Mouse (Mus musculus): Measurements from ENCODE around the gene Wdtc1. TPM values are rescaled to one million over a fixed set of nuclear protein-coding genes. Genes with fewer than 3 reads are reported as not detected.

The Wdtc1 gene
- 18.8 and 21.3 TPM in 2 replicates for polyA plus RNA-seq (2015; fragmentation: Nextera tagmentation; extraction: Ambion mirVana)

- Histone ChIP-seq H3K36me3 (ENCODE audit: control insufficient read depth, insufficient read depth, low read length) (no peaks in the 10 kb centered on the region), H3K27ac (ENCODE audit: low read depth, low read length) (no peak within 1 kb of the TSS), H3K4me2 (ENCODE audit: low read length) (no peak within 1 kb of the TSS), H3K4me3 (ENCODE audit: low read length) (no peak within 1 kb of the TSS), H3K9ac (ENCODE audit: low read depth, low read length) (no peak within 1 kb of the TSS), H3K27me3 (replicated peaks; ENCODE audit: control insufficient read depth, insufficient read depth, low read length) (no peaks in the 10 kb centered on the region), H3K4me1 (ENCODE audit: control insufficient read depth, insufficient read depth, low read depth, low read length) (no peaks in the 10 kb centered on the region), H3K9me3 (ENCODE audit: control insufficient read depth, low read length) (no peaks in the 10 kb centered on the region)
- 89% methylated on average over 23 of the region's 23 CpGs for WGBS
- no peak; the same call in 1 of the 2 replicates for ATAC-seq
Observed at GRCm38 (mm10) chr4:133353367-133354365, at the start of gene Wdtc1. Wdtc1 (minus strand) TSS chr4:133353481.

- no peak for ATAC-seq
- 64% methylated on average over 13 of the region's 13 CpGs for WGBS
- Histone ChIP-seq H3K27ac (ENCODE audit: low read depth, low read length) (no peak overlapping the region), H3K9me3 (ENCODE audit: control insufficient read depth, low read length) (no peaks in the 10 kb centered on the region), H3K4me1 (ENCODE audit: control insufficient read depth, insufficient read depth, low read depth, low read length) (no peaks in the 10 kb centered on the region; the same call in none of the 2 replicates), H3K4me3 (ENCODE audit: low read length) (no peak overlapping the region), H3K9ac (ENCODE audit: low read depth, low read length) (no peak overlapping the region), H3K36me3 (ENCODE audit: control insufficient read depth, insufficient read depth, low read length) (no peaks in the 10 kb centered on the region), H3K4me2 (ENCODE audit: low read length) (no peak overlapping the region), H3K27me3 (replicated peaks; ENCODE audit: control insufficient read depth, insufficient read depth, low read length) (no peaks in the 10 kb centered on the region)
Observed at GRCm38 (mm10) chr4:133402011-133402410, 48.7 kb upstream of the Wdtc1 start.

GRCm38 (mm10) chr4:133400098-133400497 lies 46.8 kb upstream of the Wdtc1 start:
- H3K4me1 ChIP-seq (ENCODE audit: control insufficient read depth, insufficient read depth, low read depth, low read length) = peaks cover 6% of the 10 kb centered on the region
- 77% methylated on average over 7 of the region's 7 CpGs for WGBS

GRCm38 (mm10) chr4:133399509-133399908 lies 46.2 kb upstream of the Wdtc1 start:
- Histone ChIP-seq H3K36me3 (ENCODE audit: control insufficient read depth, insufficient read depth, low read length) (no peaks in the 10 kb centered on the region), H3K9ac (ENCODE audit: low read depth, low read length) (no peak overlapping the region), H3K4me2 (ENCODE audit: low read length) (no peak overlapping the region), H3K27ac (ENCODE audit: low read depth, low read length) (no peak overlapping the region), H3K4me1 (ENCODE audit: control insufficient read depth, insufficient read depth, low read depth, low read length) (peaks cover 6% of the 10 kb centered on the region), H3K9me3 (ENCODE audit: control insufficient read depth, low read length) (no peaks in the 10 kb centered on the region), H3K27me3 (replicated peaks; ENCODE audit: control insufficient read depth, insufficient read depth, low read length) (no peaks in the 10 kb centered on the region), H3K4me3 (ENCODE audit: low read length) (no peak overlapping the region)
- 87% methylated on average over 6 of the region's 6 CpGs for WGBS
- ATAC-seq = no peak

More at GRCm38 (mm10) chr4:133400098-133400497, 46.8 kb upstream of the Wdtc1 start:
- H3K4me3 ChIP-seq (ENCODE audit: low read length) = no peak overlapping the region
- no peaks in the 10 kb centered on the region for H3K9me3 ChIP-seq (ENCODE audit: control insufficient read depth, low read length)
- H3K36me3 ChIP-seq (ENCODE audit: control insufficient read depth, insufficient read depth, low read length) = no peaks in the 10 kb centered on the region
- ATAC-seq = no peak
- no peaks in the 10 kb centered on the region for H3K27me3 ChIP-seq (replicated peaks; ENCODE audit: control insufficient read depth, insufficient read depth, low read length)
- H3K4me2 ChIP-seq (ENCODE audit: low read length) = no peak overlapping the region
- no peak overlapping the region for H3K9ac ChIP-seq (ENCODE audit: low read depth, low read length)
- H3K27ac ChIP-seq (ENCODE audit: low read depth, low read length) = no peak overlapping the region

GRCm38 (mm10) chr4:133398619-133399018 lies 45.3 kb upstream of the Wdtc1 start:
- Histone ChIP-seq H3K4me1 (ENCODE audit: control insufficient read depth, insufficient read depth, low read depth, low read length) (peaks cover 6% of the 10 kb centered on the region), H3K27ac (ENCODE audit: low read depth, low read length) (no peak overlapping the region), H3K4me2 (ENCODE audit: low read length) (no peak overlapping the region), H3K27me3 (replicated peaks; ENCODE audit: control insufficient read depth, insufficient read depth, low read length) (no peaks in the 10 kb centered on the region), H3K36me3 (ENCODE audit: control insufficient read depth, insufficient read depth, low read length) (no peaks in the 10 kb centered on the region), H3K9ac (ENCODE audit: low read depth, low read length) (no peak overlapping the region), H3K9me3 (ENCODE audit: control insufficient read depth, low read length) (no peaks in the 10 kb centered on the region), H3K4me3 (ENCODE audit: low read length) (no peak overlapping the region)
- ATAC-seq = no peak
- WGBS = 81% methylated on average over 5 of the region's 5 CpGs

GRCm38 (mm10) chr4:133397961-133398360 lies 44.7 kb upstream of the Wdtc1 start:
- ATAC-seq = no peak
- Histone ChIP-seq H3K27me3 (replicated peaks; ENCODE audit: control insufficient read depth, insufficient read depth, low read length) (no peaks in the 10 kb centered on the region), H3K4me1 (ENCODE audit: control insufficient read depth, insufficient read depth, low read depth, low read length) (peaks cover 6% of the 10 kb centered on the region), H3K36me3 (ENCODE audit: control insufficient read depth, insufficient read depth, low read length) (no peaks in the 10 kb centered on the region), H3K9me3 (ENCODE audit: control insufficient read depth, low read length) (no peaks in the 10 kb centered on the region), H3K4me3 (ENCODE audit: low read length) (no peak overlapping the region), H3K27ac (ENCODE audit: low read depth, low read length) (no peak overlapping the region), H3K4me2 (ENCODE audit: low read length) (no peak overlapping the region), H3K9ac (ENCODE audit: low read depth, low read length) (no peak overlapping the region)
- 80% methylated on average over 8 of the region's 8 CpGs for WGBS

- H3K27me3 ChIP-seq (replicated peaks; ENCODE audit: control insufficient read depth, insufficient read depth, low read length) = no peaks in the 10 kb centered on the region
- peaks cover 6% of the 10 kb centered on the region for H3K4me1 ChIP-seq (ENCODE audit: control insufficient read depth, insufficient read depth, low read depth, low read length)
Observed at GRCm38 (mm10) chr4:133397299-133397698, 44.0 kb upstream of the Wdtc1 start.

GRCm38 (mm10) chr4:133396079-133396478 lies 42.8 kb upstream of the Wdtc1 start:
- H3K4me2 ChIP-seq (ENCODE audit: low read length) = no peak overlapping the region
- no peaks in the 10 kb centered on the region for H3K27me3 ChIP-seq (replicated peaks; ENCODE audit: control insufficient read depth, insufficient read depth, low read length)
- 63% methylated on average over 2 of the region's 2 CpGs for WGBS
- no peak overlapping the region for H3K4me3 ChIP-seq (ENCODE audit: low read length)
- H3K4me1 ChIP-seq (ENCODE audit: control insufficient read depth, insufficient read depth, low read depth, low read length) = peaks cover 6% of the 10 kb centered on the region
- no peak overlapping the region; the same call in 1 of the 2 replicates for H3K27ac ChIP-seq (ENCODE audit: low read depth, low read length)
- no peak for ATAC-seq
- H3K9me3 ChIP-seq (ENCODE audit: control insufficient read depth, low read length) = no peaks in the 10 kb centered on the region
- H3K9ac ChIP-seq (ENCODE audit: low read depth, low read length) = no peak overlapping the region
- H3K36me3 ChIP-seq (ENCODE audit: control insufficient read depth, insufficient read depth, low read length) = no peaks in the 10 kb centered on the region

More at GRCm38 (mm10) chr4:133397299-133397698, 44.0 kb upstream of the Wdtc1 start:
- H3K9me3 ChIP-seq (ENCODE audit: control insufficient read depth, low read length) = no peaks in the 10 kb centered on the region
- no peak overlapping the region for H3K9ac ChIP-seq (ENCODE audit: low read depth, low read length)
- 33% methylated on average over 5 of the region's 5 CpGs for WGBS
- H3K4me2 ChIP-seq (ENCODE audit: low read length) = no peak overlapping the region
- H3K36me3 ChIP-seq (ENCODE audit: control insufficient read depth, insufficient read depth, low read length) = no peaks in the 10 kb centered on the region
- ATAC-seq = no peak
- H3K27ac ChIP-seq (ENCODE audit: low read depth, low read length) = no peak overlapping the region
- H3K4me3 ChIP-seq (ENCODE audit: low read length) = no peak overlapping the region

GRCm38 (mm10) chr4:133394981-133395573 lies 41.8 kb upstream of the Wdtc1 start:
- ATAC-seq = no peak
- Histone ChIP-seq H3K9me3 (ENCODE audit: control insufficient read depth, low read length) (no peaks in the 10 kb centered on the region), H3K4me3 (ENCODE audit: low read length) (no peak overlapping the region), H3K27ac (ENCODE audit: low read depth, low read length) (no peak overlapping the region), H3K36me3 (ENCODE audit: control insufficient read depth, insufficient read depth, low read length) (no peaks in the 10 kb centered on the region), H3K4me1 (ENCODE audit: control insufficient read depth, insufficient read depth, low read depth, low read length) (peaks cover 6% of the 10 kb centered on the region), H3K4me2 (ENCODE audit: low read length) (no peak overlapping the region), H3K9ac (ENCODE audit: low read depth, low read length) (no peak overlapping the region), H3K27me3 (replicated peaks; ENCODE audit: control insufficient read depth, insufficient read depth, low read length) (no peaks in the 10 kb centered on the region)
- WGBS = 88% methylated on average over 4 of the region's 4 CpGs

Measured in hindbrain, embryonic 16.5 days (tissue).